Mouse (Mus musculus) midbrain, embryonic 14.5 days (tissue): Measurements from ENCODE around the gene Syngr2. TPM values are rescaled to one million over a fixed set of nuclear protein-coding genes. Genes with fewer than 3 reads are reported as not detected.
A peak's percentile ranks its signal among the peaks of the same experiment; 100 is the strongest.

Experiments
- ATAC-seq: fragments of 200-750 bp; cut with Nextera tagmentation; 2 replicates; pipeline ENCODE4 v1.8.0; 2017; ENCODE audit warnings: moderate number of reproducible peaks, moderate library complexity; ENCODE audit not compliant: low FRiP score, low TSS enrichment
- DNase-seq: peaks from one replicate; pipeline ENCODE4 v3.0.0-alpha.2; 2015
- H3K27ac ChIP-seq: fragments of 300-500 bp; sonication (generic); replicated peaks from 2 replicates; pipeline ENCODE4 v1.5.1; 2014; ENCODE audit warnings: mild to moderate bottlenecking, low read depth, low read length, moderate library complexity
- H3K27me3 ChIP-seq: fragments of 300-500 bp; sonication (generic); 2 replicates; pipeline ENCODE4 v1.6.1; 2014; ENCODE audit warnings: low read length, control low read depth, mixed read lengths; ENCODE audit not compliant: control insufficient read depth, insufficient read depth
- H3K36me3 ChIP-seq: fragments of 300-500 bp; sonication (generic); 2 replicates; pipeline ENCODE4 v1.6.1; 2014; ENCODE audit warnings: low read length, control low read depth; ENCODE audit not compliant: control insufficient read depth, insufficient read depth
- H3K4me1 ChIP-seq: fragments of 300-500 bp; sonication (generic); 2 replicates; pipeline ENCODE4 v1.6.1; 2014; ENCODE audit warnings: mild to moderate bottlenecking, antibody characterized with exemption, low read length, control low read depth; ENCODE audit not compliant: control insufficient read depth, insufficient read depth
- H3K4me2 ChIP-seq: fragments of 300-500 bp; sonication (generic); 2 replicates; pipeline ENCODE4 v1.6.1; 2014; ENCODE audit warnings: mild to moderate bottlenecking, low read length, moderate library complexity
- H3K4me3 ChIP-seq: fragments of 300-500 bp; sonication (generic); replicated peaks from 2 replicates; pipeline ENCODE4 v1.5.1; 2014; ENCODE audit warnings: low read depth, low read length
- H3K9ac ChIP-seq: fragments of 300-500 bp; sonication (generic); replicated peaks from 2 replicates; pipeline ENCODE4 v1.6.1; 2014; ENCODE audit warnings: mild to moderate bottlenecking, low read length, moderate library complexity
- H3K9me3 ChIP-seq: fragments of 300-500 bp; sonication (generic); 2 replicates; pipeline ENCODE4 v1.6.1; 2016; ENCODE audit warnings: low read length, control low read depth, mixed read lengths; ENCODE audit not compliant: control insufficient read depth
- WGBS: fragments of 180-500 bp; shearing (Covaris S2); extraction: QIAGEN DNeasy Blood & Tissue Kit; methylation state at CpG from one replicate; pipeline ENCODE4 v1.1.7; 2014; 5-methylcytosine and 5-hydroxymethylcytosine counted together
- polyA plus RNA-seq: library from polyadenylated mRNA; unstranded; fragments of >200 nt; fragmentation: Nextera tagmentation; extraction: Ambion mirVana; gene quantifications from 2 replicates; pipeline ENCODE4 v1.2.1, GENCODE M21; 2014

The Syngr2 gene
- polyA plus RNA-seq, 1 experiment from 2014 or later, result 18.9 TPM

DNA sequence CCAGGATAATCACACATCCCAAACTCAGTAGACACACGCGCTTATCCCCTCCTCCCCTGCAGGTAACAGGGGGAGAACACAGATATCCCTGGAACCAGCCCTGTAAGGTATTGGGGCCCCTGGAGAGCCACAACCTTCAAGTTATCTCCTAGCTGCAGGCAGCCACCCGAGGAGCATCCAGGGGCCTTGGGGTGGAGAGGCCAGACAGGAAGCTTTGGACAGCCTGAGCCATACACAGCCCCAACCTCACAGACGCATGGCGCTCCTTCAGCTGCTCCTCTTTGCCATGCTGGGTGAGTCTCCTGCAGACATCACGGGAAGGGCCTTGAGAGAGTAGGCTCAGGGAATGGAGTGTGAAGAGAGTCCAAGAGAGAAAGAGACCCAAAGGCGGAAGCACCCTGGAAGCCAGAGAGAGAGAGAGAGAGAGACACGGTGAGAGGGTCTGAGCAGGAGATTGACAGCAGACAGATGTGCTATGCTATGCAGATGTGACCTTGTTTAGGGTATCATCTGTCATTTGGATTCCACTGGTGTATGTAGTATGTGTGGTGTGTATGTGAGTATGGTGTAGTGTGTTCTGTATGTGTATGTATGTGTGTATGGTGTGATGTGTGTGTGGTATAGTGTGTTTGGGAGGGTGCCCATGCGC lies 11.8 kb upstream of the Syngr2 start, which contains the start of gene 6030468B19Rik:
TSS of gene 6030468B19Rik (plus strand) at position 150 of the 649 bp plus-strand sequence.
- Histone ChIP-seq H3K27me3 (no peaks in the 10 kb centered on the region), H3K4me1 (no peaks in the 10 kb centered on the region), H3K9ac (no peak within 1 kb of the TSS), H3K9me3 (no peaks in the 10 kb centered on the region), H3K4me3 (no peak within 1 kb of the TSS), H3K36me3 (no peaks in the 10 kb centered on the region), H3K27ac (no peak within 1 kb of the TSS), H3K4me2 (no peak within 1 kb of the TSS)
- ATAC-seq, result no peak
- 66% methylated on average over 9 of the region's 9 CpGs for WGBS
- no peak for DNase-seq

DNA sequence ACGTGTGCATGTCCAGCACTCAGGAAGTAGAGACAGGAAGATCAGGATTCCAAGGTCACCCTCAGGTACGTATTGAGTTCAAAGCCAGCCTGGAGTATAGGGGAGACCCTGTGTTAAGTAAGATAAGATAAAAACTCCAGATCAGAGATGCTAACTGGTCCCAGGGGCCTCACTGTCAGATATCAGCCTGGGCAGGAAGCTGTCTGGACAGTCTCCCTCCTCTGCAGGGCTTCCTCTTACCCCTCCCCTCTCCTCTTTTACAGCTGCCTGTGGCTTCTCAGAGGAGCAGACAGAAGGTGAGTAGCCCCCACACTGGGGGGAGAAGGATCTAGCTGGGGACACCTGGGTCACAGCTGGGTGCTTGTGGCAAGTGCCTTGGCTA lies 11.3 kb upstream of the Syngr2 start:
- Histone ChIP-seq H3K27ac (no peak overlapping the region), H3K9me3 (no peaks in the 10 kb centered on the region), H3K4me1 (no peaks in the 10 kb centered on the region), H3K4me3 (no peak overlapping the region), H3K36me3 (no peaks in the 10 kb centered on the region), H3K4me2 (no peak overlapping the region), H3K9ac (no peak overlapping the region), H3K27me3 (no peaks in the 10 kb centered on the region)
- DNase-seq (no peak), ATAC-seq (no peak)
- WGBS, result 59% methylated on average over 2 of the region's 2 CpGs

DNA sequence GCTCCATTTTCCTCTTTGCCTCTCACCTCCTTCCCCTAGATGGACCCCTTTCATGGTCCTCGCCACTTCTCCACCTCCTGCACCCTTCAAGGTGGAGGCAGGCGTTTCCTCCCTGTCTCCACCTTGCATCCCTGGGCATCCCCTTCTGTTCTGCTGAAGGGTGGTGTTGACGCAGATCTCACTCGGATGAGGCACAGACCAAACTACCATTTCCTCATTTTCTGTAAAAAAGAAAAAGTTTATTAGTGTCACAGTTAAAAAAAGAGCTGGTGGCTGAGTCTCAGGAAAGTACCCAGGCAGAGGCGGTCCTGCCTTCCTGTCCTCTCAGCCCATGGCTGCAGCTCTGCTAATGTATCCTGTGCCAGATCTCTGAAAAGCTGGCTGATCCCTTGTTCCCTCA lies 10.3 kb upstream of the Syngr2 start:
- Histone ChIP-seq H3K4me3 (no peak overlapping the region), H3K27me3 (no peaks in the 10 kb centered on the region), H3K9me3 (no peaks in the 10 kb centered on the region), H3K9ac (no peak overlapping the region), H3K27ac (no peak overlapping the region), H3K4me2 (no peak overlapping the region), H3K36me3 (no peaks in the 10 kb centered on the region), H3K4me1 (no peaks in the 10 kb centered on the region)
- WGBS, result 68% methylated on average over 5 of the region's 5 CpGs
- no peak for ATAC-seq
- no peak for DNase-seq

DNA sequence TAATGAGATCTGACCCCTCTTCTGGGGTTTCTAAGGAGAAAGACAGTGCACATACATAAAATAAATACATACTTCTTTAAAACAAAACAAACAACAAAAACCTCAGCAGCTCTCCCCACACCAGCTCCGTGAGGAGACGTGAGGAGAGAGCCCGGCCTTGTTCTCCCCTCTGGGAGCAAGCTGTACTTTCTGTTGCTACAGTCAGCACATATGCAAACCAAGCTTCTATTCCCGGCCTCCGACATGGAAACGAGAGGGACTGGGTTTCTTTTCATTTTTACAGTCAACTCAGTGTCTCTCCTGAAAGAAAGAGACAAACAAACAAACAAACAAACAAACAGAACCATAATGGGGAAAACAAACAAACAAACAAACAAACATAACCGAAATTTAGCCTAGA lies 9.4 kb upstream of the Syngr2 start:
- no peaks in the 10 kb centered on the region for H3K4me1 ChIP-seq
- WGBS, result 84% methylated on average over 7 of the region's 7 CpGs
- H3K4me2 ChIP-seq, result no peak overlapping the region
- H3K27me3 ChIP-seq, result no peaks in the 10 kb centered on the region
- no peak overlapping the region for H3K4me3 ChIP-seq
- ATAC-seq (no peak), DNase-seq (no peak)
- no peaks in the 10 kb centered on the region for H3K36me3 ChIP-seq
- no peaks in the 10 kb centered on the region for H3K9me3 ChIP-seq
- H3K27ac ChIP-seq, result no peak overlapping the region
- H3K9ac ChIP-seq, result no peak overlapping the region

DNA sequence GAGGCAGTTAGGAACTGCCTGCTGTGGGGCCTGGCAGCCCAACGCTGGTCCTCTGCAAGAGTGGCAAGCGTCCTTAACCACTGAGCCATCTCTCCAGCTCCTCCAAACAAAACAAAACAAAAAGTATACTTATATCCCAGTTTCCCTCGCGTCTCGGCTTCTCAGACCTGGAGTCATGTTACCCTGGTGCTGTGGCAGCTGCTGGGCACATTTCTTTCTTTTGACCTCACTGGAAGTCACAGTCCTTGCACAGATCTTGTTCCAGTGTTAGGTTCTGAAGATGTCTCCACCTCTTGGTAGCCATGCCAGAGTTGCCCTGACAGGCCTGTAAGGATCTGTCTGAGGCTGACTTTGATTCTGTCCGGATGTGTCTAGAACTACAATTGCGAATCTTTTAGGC lies 7.8 kb upstream of the Syngr2 start:
- WGBS, result 82% methylated on average over 7 of the region's 7 CpGs
- Histone ChIP-seq H3K9ac (no peak overlapping the region), H3K9me3 (no peaks in the 10 kb centered on the region), H3K36me3 (no peaks in the 10 kb centered on the region), H3K4me1 (no peaks in the 10 kb centered on the region), H3K4me3 (no peak overlapping the region), H3K27ac (no peak overlapping the region), H3K4me2 (no peak overlapping the region), H3K27me3 (no peaks in the 10 kb centered on the region)
- DNase-seq (no peak), ATAC-seq (no peak)

DNA sequence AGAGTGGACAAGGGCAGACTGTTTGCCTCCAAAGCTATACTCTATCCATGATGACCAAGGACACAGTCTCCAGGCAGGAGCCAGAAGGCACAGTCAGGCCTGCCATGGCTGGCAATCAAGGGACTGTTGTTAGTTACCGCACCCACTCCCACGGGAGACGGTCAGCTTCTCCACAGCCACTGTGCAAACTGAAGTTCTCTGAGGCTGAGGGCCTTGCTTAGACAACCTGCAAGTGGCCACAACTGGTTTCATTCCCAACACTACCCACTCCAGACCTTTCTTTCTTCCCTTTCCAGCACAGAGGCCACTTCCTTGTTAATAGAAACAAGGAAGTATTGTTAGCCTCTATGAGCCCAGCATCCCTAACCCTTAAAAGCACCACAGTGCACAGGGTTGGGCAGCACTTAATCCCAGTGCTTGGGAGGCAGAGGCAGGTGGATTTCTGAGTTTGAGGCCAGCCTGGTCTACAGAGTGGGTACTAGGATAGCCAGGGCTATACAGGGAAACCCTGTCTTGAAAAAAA lies 6.2 kb upstream of the Syngr2 start:
- Histone ChIP-seq H3K4me2 (no peak overlapping the region), H3K9ac (no peak overlapping the region), H3K36me3 (no peaks in the 10 kb centered on the region), H3K9me3 (no peaks in the 10 kb centered on the region), H3K4me3 (no peak overlapping the region), H3K27ac (no peak overlapping the region), H3K4me1 (no peaks in the 10 kb centered on the region), H3K27me3 (no peaks in the 10 kb centered on the region)
- WGBS, result 91% methylated on average over 3 of the region's 3 CpGs
- ATAC-seq (no peak), DNase-seq (no peak)

DNA sequence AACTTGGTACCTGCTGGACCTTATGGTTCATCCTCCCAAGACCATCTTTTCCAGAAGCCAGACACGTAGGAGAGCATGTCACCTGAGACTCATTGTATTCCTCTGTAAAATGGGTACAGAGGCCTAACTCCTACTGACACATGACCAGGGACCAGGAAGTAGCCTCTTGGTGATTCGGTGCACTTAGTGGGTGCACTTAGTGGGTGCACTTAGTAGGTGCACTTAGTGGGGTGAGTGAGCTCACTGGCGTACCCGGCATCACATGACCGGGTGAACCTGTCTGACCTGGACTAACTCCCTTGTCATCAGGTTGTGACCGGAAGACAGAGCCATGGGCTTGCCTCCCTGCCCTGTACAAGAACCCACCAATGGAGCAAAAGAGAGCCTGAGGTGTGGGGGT lies 2.7 kb upstream of the Syngr2 start:
- WGBS, result 95% methylated on average over 6 of the region's 6 CpGs
- H3K27me3 ChIP-seq, result peaks cover 8% of the 10 kb centered on the region; the same call in 1 of the 2 replicates
- no peak overlapping the region for H3K27ac ChIP-seq
- no peak overlapping the region for H3K4me3 ChIP-seq
- H3K9me3 ChIP-seq, result no peaks in the 10 kb centered on the region
- ATAC-seq, result no peak
- H3K36me3 ChIP-seq, result no peaks in the 10 kb centered on the region
- H3K4me2 ChIP-seq, result no peak overlapping the region
- H3K9ac ChIP-seq, result no peak overlapping the region
- H3K4me1 ChIP-seq, result peaks cover 15% of the 10 kb centered on the region
- no peak for DNase-seq

DNA sequence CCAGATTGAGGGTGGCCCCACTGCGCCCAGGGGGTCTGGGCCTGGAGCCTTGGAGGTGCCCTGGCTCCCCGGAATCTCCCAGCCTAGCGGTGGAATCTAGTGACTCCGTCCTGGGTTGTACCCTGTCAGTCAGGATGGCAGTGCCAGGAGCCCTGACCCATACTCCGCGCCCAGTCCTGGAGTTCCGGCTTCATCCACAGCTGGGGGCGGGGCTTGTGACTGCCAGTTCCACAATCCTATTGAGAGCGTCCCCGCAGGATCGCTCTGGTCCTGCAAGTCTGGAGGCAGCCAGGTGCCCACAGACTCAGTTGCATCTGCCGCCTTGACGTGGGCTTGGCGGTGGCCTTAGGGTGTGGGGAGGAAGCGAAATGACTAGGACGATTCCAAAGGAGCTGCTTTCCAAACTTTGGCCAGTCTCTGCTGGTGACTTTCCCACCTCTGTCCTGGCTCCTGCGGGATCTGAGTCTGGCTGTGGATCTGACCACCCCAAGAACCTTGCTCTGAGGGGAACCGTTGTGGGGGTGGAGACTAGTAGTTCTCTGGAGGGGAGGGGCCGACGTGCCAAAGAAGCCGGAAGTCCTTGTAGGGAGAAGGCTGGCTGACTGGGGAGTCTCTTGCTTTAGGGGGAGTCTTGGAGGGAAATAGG lies 1.1 kb downstream of the Syngr2 start:
- Histone ChIP-seq H3K9me3 (no peaks in the 10 kb centered on the region), H3K4me1 (peaks cover 15% of the 10 kb centered on the region), H3K4me3 (peak overlapping the region; percentile 51), H3K4me2 (peak overlapping the region; percentile 82), H3K36me3 (no peaks in the 10 kb centered on the region), H3K27ac (no peak overlapping the region), H3K9ac (peak overlapping the region; percentile 36; the same call in 1 of the 2 replicates), H3K27me3 (peaks cover 8% of the 10 kb centered on the region; the same call in 1 of the 2 replicates)
- ATAC-seq (peak; percentile 57), DNase-seq (peak; percentile 84)
- under 1% methylated on average over 21 of the region's 21 CpGs for WGBS

DNA sequence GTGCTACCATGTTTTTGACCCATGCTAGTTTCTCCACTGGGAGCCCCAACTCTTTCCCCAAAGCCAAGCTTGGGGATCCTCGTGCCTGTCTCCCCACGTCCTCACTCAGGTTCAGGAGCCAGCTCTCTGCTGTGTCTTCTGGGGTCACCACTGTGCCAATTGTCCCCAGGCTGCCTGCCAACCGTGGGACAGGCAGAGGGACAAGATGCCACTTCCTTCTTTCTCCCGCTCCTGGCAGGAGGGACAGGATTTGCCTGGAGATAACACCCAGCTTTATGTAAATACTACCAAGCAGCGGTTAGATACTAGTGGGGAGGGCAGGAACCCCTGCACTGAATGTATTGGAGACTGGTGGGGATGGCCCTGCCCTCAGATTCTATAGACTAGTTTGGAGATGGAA lies 4.4 kb downstream of the Syngr2 start:
- DNase-seq (no peak), ATAC-seq (no peak)
- H3K27ac ChIP-seq, result 0 out of 2 replicates have a peak overlapping the region, but pooled peaks have one; percentile 1
- WGBS, result 81% methylated on average over 5 of the region's 5 CpGs
- peaks cover 15% of the 10 kb centered on the region for H3K4me1 ChIP-seq
- H3K27me3 ChIP-seq, result peaks cover 8% of the 10 kb centered on the region; the same call in 1 of the 2 replicates
- no peaks in the 10 kb centered on the region for H3K9me3 ChIP-seq
- H3K4me3 ChIP-seq, result no peak overlapping the region
- no peaks in the 10 kb centered on the region; the same call in 1 of the 2 replicates for H3K36me3 ChIP-seq
- H3K4me2 ChIP-seq, result no peak overlapping the region
- no peak overlapping the region for H3K9ac ChIP-seq
